Mouse (Mus musculus): ENCODE data around the gene Gdf9. TPM values are rescaled to one million over a fixed set of nuclear protein-coding genes. Genes with fewer than 3 reads are reported as not detected.

Gene Gdf9
- polyA plus RNA-seq, 1 experiment from 2014 or later: 1.1 TPM

DNA sequence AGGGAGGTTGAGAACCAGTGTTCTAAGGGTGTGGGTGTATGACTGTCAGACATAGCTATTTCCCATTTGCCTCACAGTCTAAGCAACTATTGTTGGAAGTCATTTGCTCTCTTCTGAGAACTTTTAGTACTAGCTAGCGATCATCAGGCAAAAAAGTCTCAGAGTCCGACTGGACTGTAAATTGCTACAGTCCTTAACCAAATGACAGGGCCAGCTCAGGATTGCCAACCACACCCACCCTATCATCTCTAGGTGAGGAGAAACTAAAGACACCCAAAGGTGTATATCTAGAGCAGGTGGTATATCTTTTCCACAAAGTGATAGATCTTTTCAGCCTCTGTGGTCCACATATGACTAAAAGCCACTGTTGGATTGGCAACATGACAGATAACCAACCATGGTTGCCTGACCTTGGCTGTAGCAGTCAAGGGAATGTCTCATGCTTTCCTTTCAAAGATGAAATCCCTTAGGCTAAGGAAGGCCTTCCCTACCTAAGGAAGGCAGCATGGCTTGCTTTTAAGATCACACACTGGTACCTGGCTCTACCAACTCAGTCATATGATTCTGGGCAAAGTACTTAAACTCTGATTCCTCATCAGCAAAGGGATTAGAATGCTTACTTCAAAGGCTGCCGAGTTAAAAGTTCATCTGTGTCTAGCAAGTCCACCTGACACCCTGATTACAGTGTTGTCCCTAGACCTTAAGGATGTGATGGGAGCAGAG, 2.7 kb upstream of the Gdf9 start:
- Histone ChIP-seq H3K27me3 (ENCODE audit: poor library complexity, severe bottlenecking) (no peaks in the 10 kb centered on the region), H3K9me3 (no peaks in the 10 kb centered on the region), H3K36me3 (replicated peaks) (peaks cover 26% of the 10 kb centered on the region), H3K4me3 (no peak overlapping the region), H3K27ac (no peak overlapping the region), H3K4me1 (peaks cover 20% of the 10 kb centered on the region)
- no peak for DNase-seq (ENCODE audit: extremely low spot score, low spot score)
- WGBS: 90% methylated on average over 3 of the region's 3 CpGs

- Histone ChIP-seq H3K36me3 (replicated peaks) (peaks cover 26% of the 10 kb centered on the region), H3K4me1 (peaks cover 20% of the 10 kb centered on the region), H3K27me3 (ENCODE audit: poor library complexity, severe bottlenecking) (no peaks in the 10 kb centered on the region), H3K9me3 (no peaks in the 10 kb centered on the region), H3K4me3 (no peak overlapping the region; the same call in 1 of the 2 replicates), H3K27ac (no peak overlapping the region)
- 98% methylated on average over 5 of the region's 5 CpGs for WGBS
- no peak for DNase-seq (ENCODE audit: extremely low spot score, low spot score)
Observed at GRCm38 (mm10) chr11:53428716-53429057, 2.1 kb upstream of the Gdf9 start.

DNA sequence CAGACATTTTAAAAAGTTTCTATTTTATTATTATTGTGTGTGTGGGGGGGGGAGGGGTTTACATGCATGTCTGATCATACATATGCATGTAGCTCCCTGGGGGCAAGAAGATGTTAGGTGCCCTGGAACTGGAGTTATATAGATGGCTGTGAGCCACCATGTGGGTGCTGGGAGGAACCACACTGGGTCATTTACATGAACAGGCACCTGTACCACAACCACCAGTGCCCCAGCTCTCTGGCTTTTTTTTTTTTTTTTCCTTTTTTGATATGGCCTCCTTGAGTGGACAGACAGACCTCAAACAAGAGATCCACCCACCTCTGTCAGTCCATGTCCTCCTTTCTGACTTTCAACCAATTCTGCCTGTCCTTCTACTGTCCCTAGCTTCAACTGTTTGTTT, 1.6 kb upstream of the Gdf9 start:
- H3K4me1 ChIP-seq: peaks cover 20% of the 10 kb centered on the region
- peaks cover 26% of the 10 kb centered on the region for H3K36me3 ChIP-seq (replicated peaks)
- H3K4me3 ChIP-seq: peak overlapping the region; percentile 96
- H3K27ac ChIP-seq: no peak overlapping the region
- no peaks in the 10 kb centered on the region for H3K9me3 ChIP-seq
- DNase-seq (ENCODE audit: extremely low spot score, low spot score): no peak
- no peaks in the 10 kb centered on the region for H3K27me3 ChIP-seq (ENCODE audit: poor library complexity, severe bottlenecking)

DNA sequence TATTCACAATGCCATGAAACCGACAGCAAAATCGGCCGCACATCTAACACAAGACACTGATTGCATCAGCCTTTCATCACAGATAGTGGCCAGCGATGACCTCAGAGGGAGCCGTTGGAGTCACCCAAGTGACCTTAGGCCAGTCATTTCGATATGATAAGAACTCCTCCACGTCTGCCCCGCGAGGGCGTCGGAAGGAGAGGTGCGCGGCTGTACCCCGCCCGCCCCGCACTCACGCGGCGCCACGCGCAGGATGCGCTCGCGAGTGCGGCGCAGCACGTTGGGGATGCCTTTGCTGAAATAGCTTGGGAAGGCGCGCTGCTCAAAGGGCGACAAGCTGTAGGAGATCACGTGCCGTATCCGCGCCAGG, 538 bp upstream of the Gdf9 start:
- under 1% methylated on average over 34 of the region's 34 CpGs for WGBS
- Histone ChIP-seq H3K4me1 (peaks cover 20% of the 10 kb centered on the region), H3K27ac (peak overlapping the region; percentile 89), H3K4me3 (peak overlapping the region; percentile 96), H3K9me3 (no peaks in the 10 kb centered on the region), H3K27me3 (ENCODE audit: poor library complexity, severe bottlenecking) (no peaks in the 10 kb centered on the region), H3K36me3 (replicated peaks) (peaks cover 26% of the 10 kb centered on the region)
- DNase-seq (ENCODE audit: extremely low spot score, low spot score): peak; percentile 25

DNA sequence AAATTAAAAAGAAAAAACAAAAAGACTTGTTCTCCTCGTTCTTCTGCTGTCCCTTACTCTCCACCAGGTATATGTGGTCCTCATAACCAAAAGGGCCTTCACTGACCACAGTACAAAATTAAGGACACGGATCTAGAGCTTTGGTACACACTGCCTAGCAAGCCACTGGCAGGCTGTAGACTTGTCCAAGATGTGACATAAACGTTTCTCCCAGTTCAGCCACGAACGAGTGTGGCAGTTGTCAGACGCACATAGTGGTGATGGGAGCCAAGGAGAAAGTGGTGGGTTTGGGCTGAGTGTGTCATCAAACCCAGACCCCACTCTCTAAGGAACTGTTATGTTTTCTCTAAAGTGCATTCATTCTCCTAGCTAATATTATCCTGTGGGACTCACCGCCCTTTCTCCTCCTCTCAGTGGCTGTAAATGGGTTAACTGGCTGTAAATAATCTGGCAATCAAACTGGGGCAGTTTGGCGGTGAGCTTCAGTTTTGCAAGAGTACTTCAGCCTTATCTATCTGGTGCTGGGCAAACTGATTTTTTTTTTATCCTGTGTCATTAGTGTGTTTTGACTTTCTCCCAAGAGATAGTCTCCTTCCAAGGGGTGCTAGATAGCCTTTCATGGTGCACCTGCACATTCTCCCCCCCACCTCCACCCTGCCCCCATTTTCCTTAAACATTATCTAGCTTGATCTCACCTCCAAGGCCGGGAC, 679 bp downstream of the Gdf9 start:
- DNase-seq (ENCODE audit: extremely low spot score, low spot score): no peak

GRCm38 (mm10) chr11:53433057-53433456, 2.2 kb downstream of the Gdf9 start:
- H3K9me3 ChIP-seq: no peaks in the 10 kb centered on the region
- peaks cover 13% of the 10 kb centered on the region for H3K36me3 ChIP-seq (replicated peaks)
- no peak for DNase-seq (ENCODE audit: extremely low spot score, low spot score)
- WGBS: 65% methylated on average over 6 of the region's 6 CpGs
- H3K4me3 ChIP-seq: no peak overlapping the region
- no peaks in the 10 kb centered on the region for H3K27me3 ChIP-seq (ENCODE audit: poor library complexity, severe bottlenecking)
- H3K4me1 ChIP-seq: peaks cover 20% of the 10 kb centered on the region
- no peak overlapping the region for H3K27ac ChIP-seq

More for the DNA sequence above, 679 bp downstream of the Gdf9 start:
- WGBS: 25% methylated on average over 9 of the region's 9 CpGs
- Histone ChIP-seq H3K27me3 (ENCODE audit: poor library complexity, severe bottlenecking) (no peaks in the 10 kb centered on the region), H3K4me1 (peaks cover 20% of the 10 kb centered on the region), H3K27ac (peak overlapping the region; percentile 89), H3K9me3 (no peaks in the 10 kb centered on the region), H3K36me3 (replicated peaks) (peaks cover 26% of the 10 kb centered on the region), H3K4me3 (peak overlapping the region; percentile 96)

- no peak for DNase-seq (ENCODE audit: extremely low spot score, low spot score)
- H3K4me3 ChIP-seq: no peak overlapping the region
- no peaks in the 10 kb centered on the region for H3K36me3 ChIP-seq (replicated peaks)
- WGBS: 91% methylated on average over 8 of the region's 8 CpGs
- no peaks in the 10 kb centered on the region for H3K9me3 ChIP-seq
- no peaks in the 10 kb centered on the region for H3K27me3 ChIP-seq (ENCODE audit: poor library complexity, severe bottlenecking)
- H3K27ac ChIP-seq: no peak overlapping the region
- peaks cover 8% of the 10 kb centered on the region for H3K4me1 ChIP-seq
Observed at GRCm38 (mm10) chr11:53435504-53435903, 4.7 kb downstream of the Gdf9 start.

- Histone ChIP-seq H3K9me3 (no peaks in the 10 kb centered on the region), H3K4me3 (no peak overlapping the region), H3K27me3 (ENCODE audit: poor library complexity, severe bottlenecking) (no peaks in the 10 kb centered on the region), H3K27ac (no peak overlapping the region), H3K36me3 (replicated peaks) (no peaks in the 10 kb centered on the region), H3K4me1 (peaks cover 5% of the 10 kb centered on the region)
- DNase-seq (ENCODE audit: extremely low spot score, low spot score): no peak
- WGBS: 95% methylated on average over 6 of the region's 6 CpGs
Observed at GRCm38 (mm10) chr11:53436338-53436737, 5.5 kb downstream of the Gdf9 start.

DNA sequence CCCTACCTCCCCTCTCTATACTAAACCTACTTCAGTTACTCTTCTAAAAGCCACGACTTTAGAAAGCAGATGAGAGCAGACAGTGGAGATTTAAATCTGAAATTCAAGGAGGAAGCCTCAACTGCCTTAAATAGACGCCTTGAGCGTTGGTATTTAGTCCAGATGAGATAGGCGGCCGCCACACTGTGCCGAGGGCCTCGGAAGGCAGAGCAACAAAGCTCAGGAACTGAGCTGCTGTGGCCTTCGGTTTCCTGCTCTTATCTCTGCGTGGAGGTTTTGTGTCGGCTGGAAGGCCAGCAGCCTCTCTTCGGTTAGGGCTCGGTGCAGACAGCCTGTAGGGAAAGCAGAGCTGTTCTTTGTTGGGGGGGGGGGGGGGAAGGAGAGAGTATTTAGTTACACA, 11.1 kb downstream of the Gdf9 start:
- Histone ChIP-seq H3K27ac (no peak overlapping the region), H3K4me3 (no peak overlapping the region), H3K36me3 (replicated peaks) (no peaks in the 10 kb centered on the region), H3K9me3 (no peaks in the 10 kb centered on the region), H3K27me3 (ENCODE audit: poor library complexity, severe bottlenecking) (no peaks in the 10 kb centered on the region), H3K4me1 (no peaks in the 10 kb centered on the region)
- WGBS: 63% methylated on average over 12 of the region's 12 CpGs
- no peak for DNase-seq (ENCODE audit: extremely low spot score, low spot score)

DNA sequence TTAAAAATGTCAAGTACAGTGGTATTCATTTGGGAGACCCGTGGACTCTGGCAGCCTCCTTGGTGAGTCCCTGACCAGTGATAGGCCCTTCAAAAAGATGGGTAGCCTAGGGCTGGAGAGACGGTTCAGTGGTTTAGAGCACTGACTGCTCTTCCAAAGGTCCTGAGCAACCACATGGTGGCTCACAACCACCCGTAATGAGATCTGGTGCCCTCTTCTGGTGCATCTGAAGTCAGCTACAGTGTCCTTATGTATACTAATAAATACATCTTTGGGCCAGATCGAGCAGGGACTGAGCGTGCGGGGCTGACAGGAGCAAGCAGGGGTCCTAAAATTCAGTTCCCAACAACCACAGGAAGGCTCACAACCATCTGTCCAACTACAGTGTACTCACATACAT, 13.0 kb downstream of the Gdf9 start:
- DNase-seq (ENCODE audit: extremely low spot score, low spot score): no peak
- 48% methylated on average over 6 of the region's 6 CpGs for WGBS

DNA sequence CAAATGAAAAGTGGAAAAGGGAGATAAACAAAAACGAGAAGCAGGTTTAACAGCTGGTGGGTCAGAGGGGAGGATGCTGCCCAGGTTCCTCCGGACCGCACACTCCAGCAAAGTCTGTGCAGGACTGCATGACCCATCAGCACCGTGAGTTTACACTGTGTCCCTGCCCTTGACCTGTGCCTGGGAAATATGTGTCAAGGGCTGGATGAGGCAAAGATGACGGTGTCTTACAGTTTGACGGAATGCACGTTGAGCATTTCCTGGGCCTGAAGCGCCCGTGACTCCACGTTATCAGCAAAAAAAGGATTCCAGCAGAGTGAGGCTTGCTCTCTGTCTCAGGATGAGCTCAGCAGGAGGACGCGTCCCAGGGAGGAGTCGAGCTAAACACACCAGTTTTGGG, 14.7 kb downstream of the Gdf9 start:
- Histone ChIP-seq H3K36me3 (replicated peaks) (no peaks in the 10 kb centered on the region), H3K9me3 (no peaks in the 10 kb centered on the region), H3K4me1 (no peaks in the 10 kb centered on the region), H3K4me3 (no peak overlapping the region), H3K27ac (no peak overlapping the region), H3K27me3 (ENCODE audit: poor library complexity, severe bottlenecking) (no peaks in the 10 kb centered on the region)
- DNase-seq (ENCODE audit: extremely low spot score, low spot score): no peak
- WGBS: 64% methylated on average over 13 of the region's 13 CpGs

More for the DNA sequence above, 13.0 kb downstream of the Gdf9 start:
- no peaks in the 10 kb centered on the region for H3K36me3 ChIP-seq (replicated peaks)
- no peaks in the 10 kb centered on the region for H3K27me3 ChIP-seq (ENCODE audit: poor library complexity, severe bottlenecking)
- H3K4me1 ChIP-seq: no peaks in the 10 kb centered on the region
- no peak overlapping the region for H3K27ac ChIP-seq
- no peak overlapping the region for H3K4me3 ChIP-seq
- no peaks in the 10 kb centered on the region for H3K9me3 ChIP-seq

- Histone ChIP-seq H3K27me3 (ENCODE audit: poor library complexity, severe bottlenecking) (no peaks in the 10 kb centered on the region), H3K9me3 (no peaks in the 10 kb centered on the region), H3K4me3 (no peak overlapping the region), H3K36me3 (replicated peaks) (no peaks in the 10 kb centered on the region), H3K4me1 (no peaks in the 10 kb centered on the region), H3K27ac (no peak overlapping the region)
- no peak for DNase-seq (ENCODE audit: extremely low spot score, low spot score)
- 88% methylated on average over 13 of the region's 13 CpGs for WGBS
Observed at GRCm38 (mm10) chr11:53446183-53446582, 15.4 kb downstream of the Gdf9 start.

DNA sequence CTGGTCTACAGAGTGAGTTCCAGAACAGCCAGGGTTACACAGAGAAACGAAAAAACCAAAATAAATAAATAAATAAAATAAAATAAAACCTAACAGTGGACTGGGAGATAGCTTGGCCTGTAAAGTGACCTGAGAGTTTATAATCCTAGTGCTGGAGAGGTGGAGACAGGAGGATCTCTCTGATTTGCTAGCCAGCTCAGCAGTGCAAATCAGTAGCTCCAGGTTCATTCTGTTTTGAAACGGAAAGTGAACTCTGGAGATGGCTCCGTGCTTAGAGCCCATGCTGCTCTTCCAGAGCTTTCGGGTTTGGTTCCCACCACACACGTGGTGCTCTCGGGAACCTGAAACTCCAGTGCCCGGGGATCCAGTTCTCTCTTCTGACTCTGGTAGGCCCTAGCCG, 17.2 kb downstream of the Gdf9 start:
- Histone ChIP-seq H3K27ac (no peak overlapping the region), H3K36me3 (replicated peaks) (no peaks in the 10 kb centered on the region), H3K4me3 (no peak overlapping the region), H3K4me1 (no peaks in the 10 kb centered on the region), H3K27me3 (ENCODE audit: poor library complexity, severe bottlenecking) (no peaks in the 10 kb centered on the region), H3K9me3 (no peaks in the 10 kb centered on the region)
- 89% methylated on average over 8 of the region's 8 CpGs for WGBS
- no peak for DNase-seq (ENCODE audit: extremely low spot score, low spot score)
